Mouse (Mus musculus) ES-E14 (cell line): ENCODE data around the gene Acss2.

Source experiments
- HCFC1 ChIP-seq: IDR thresholded peaks from 2 replicates; pipeline ENCODE4 v1.6.1; 2012; ENCODE audit warnings: low read length, inconsistent platforms, borderline replicate concordance; ENCODE audit not compliant: insufficient read depth
- MAFK ChIP-seq: IDR thresholded peaks from 2 replicates; pipeline ENCODE4 v1.6.1; 2014; ENCODE audit warnings: mild to moderate bottlenecking, low read depth, low read length, inconsistent platforms; ENCODE audit not compliant: insufficient read depth
- ZC3H11A ChIP-seq: IDR thresholded peaks from 2 replicates; pipeline ENCODE4 v1.6.1; 2012; ENCODE audit warnings: low read depth, mild to moderate bottlenecking, inconsistent platforms, low read length, borderline replicate concordance
- ZNF384 ChIP-seq: IDR thresholded peaks from 2 replicates; pipeline ENCODE4 v1.6.1; 2012; ENCODE audit warnings: low read depth, low read length, inconsistent platforms

DNA sequence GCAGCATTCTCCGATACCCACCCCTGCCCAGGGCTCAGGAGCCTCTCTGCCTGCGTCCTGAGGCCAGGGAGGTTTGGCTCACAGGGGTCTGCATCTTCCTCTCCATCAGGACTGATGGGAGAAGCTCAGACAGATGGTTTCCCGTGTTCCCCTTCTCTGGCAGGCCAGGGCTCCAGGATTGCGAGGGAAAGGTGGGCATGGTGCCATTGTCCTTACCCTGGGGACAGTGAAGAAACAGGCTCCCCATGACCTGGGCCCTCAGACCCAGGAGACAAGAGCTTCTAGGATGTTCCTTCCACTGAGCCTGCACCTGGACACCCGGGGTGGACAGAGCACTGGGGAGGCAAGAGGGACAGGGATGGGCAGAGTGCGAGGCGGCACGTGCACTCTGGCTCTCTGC lies 116.8 kb downstream of the Acss2 start:
- no peak for TF ChIP-seq ZNF384
- no peak for TF ChIP-seq HCFC1
- no peak for TF ChIP-seq MAFK
- TF ChIP-seq ZC3H11A = no peak
